Mouse (Mus musculus): Measurements from ENCODE around the gene Rnf6.

- TF ChIP-seq CTCF (IDR thresholded peaks at IDR 0.05; ENCODE audit: insufficient read depth, low read depth, low read length) (no peak), POLR2A (IDR thresholded peaks at IDR 0.05; ENCODE audit: insufficient read depth, low read depth, low read length) (no peak)
These were observed 30.5 kb upstream of the Rnf6 start for GRCm38 (mm10) chr5:146251663-146252429.
